Mouse (Mus musculus): ENCODE data around the gene Taok3. TPM values are rescaled to one million over a fixed set of nuclear protein-coding genes. Genes with fewer than 3 reads are reported as not detected.

Taok3 gene
- total RNA-seq, 2 experiments from 2014 or later = 9.4 to 10.0 TPM

GRCm38 (mm10) chr5:117323751-117324150 is 203.8 kb downstream of the Taok3 start:
- no peak for DNase-seq
- intact Hi-C loops (cut with DNase I) = no loop called here

Other genes starting within 250 kb of the Taok3 start
- 10 to 100 TPM; 63.7 to 88.5 TPM for gene Suds3, start 4.0 kb upstream of the Taok3 start, total RNA-seq (2021)
- gene Pebp1, start 167.5 kb downstream of the Taok3 start, total RNA-seq (2021) = 100 to 1,000 TPM; 430 to 431 TPM
- gene Vsig10, start 199.0 kb downstream of the Taok3 start, total RNA-seq (2021) = 10 to 100 TPM; 12.8 to 17.4 TPM
- 100 to 1,000 TPM; 108 to 118 TPM for gene Wsb2, start 237.2 kb downstream of the Taok3 start, total RNA-seq (2021)